Mouse (Mus musculus) embryonic facial prominence, embryonic 14.5 days (tissue): ENCODE data around the gene Krtap15. TPM values are rescaled to one million over a fixed set of nuclear protein-coding genes. Genes with fewer than 3 reads are reported as not detected.

Source experiments
- ATAC-seq: fragments of 200-750 bp; cut with Nextera tagmentation; 2 replicates; pipeline ENCODE4 v1.8.0; 2017; ENCODE audit warnings: low read depth, moderate number of reproducible peaks, moderate TSS enrichment
- DNase-seq: peaks from one replicate; pipeline ENCODE4 v3.0.0-alpha.2; 2015; ENCODE audit warnings: low spot score
- H3K27ac ChIP-seq: fragments of 300-500 bp; sonication (generic); replicated peaks from 2 replicates; pipeline ENCODE4 v1.5.1; 2014; ENCODE audit warnings: low read depth, mild to moderate bottlenecking, low read length, moderate library complexity
- H3K27me3 ChIP-seq: fragments of 300-500 bp; sonication (generic); replicated peaks from 2 replicates; pipeline ENCODE4 v1.6.1; 2014; ENCODE audit warnings: low read length; ENCODE audit not compliant: control insufficient read depth, insufficient read depth
- H3K36me3 ChIP-seq: fragments of 300-500 bp; sonication (generic); 2 replicates; pipeline ENCODE4 v1.6.1; 2014; ENCODE audit warnings: low read length, mixed read lengths; ENCODE audit not compliant: control insufficient read depth, insufficient read depth
- H3K4me1 ChIP-seq: fragments of 300-500 bp; sonication (generic); 2 replicates; pipeline ENCODE4 v1.6.1; 2014; ENCODE audit warnings: antibody characterized with exemption, low read length; ENCODE audit not compliant: control insufficient read depth, insufficient read depth
- H3K4me2 ChIP-seq: fragments of 300-500 bp; sonication (generic); 2 replicates; pipeline ENCODE4 v1.6.1; 2014; ENCODE audit warnings: low read depth, mild to moderate bottlenecking, low read length, moderate library complexity, mixed read lengths
- H3K4me3 ChIP-seq: fragments of 300-500 bp; sonication (generic); 2 replicates; pipeline ENCODE4 v1.5.1; 2014; ENCODE audit warnings: low read depth, mild to moderate bottlenecking, low read length
- H3K9ac ChIP-seq: fragments of 300-500 bp; sonication (generic); 2 replicates; pipeline ENCODE4 v1.6.1; 2014; ENCODE audit warnings: low read depth, mild to moderate bottlenecking, low read length, moderate library complexity, mixed read lengths
- H3K9me3 ChIP-seq: fragments of 300-500 bp; sonication (generic); 2 replicates; pipeline ENCODE4 v1.6.1; 2016; ENCODE audit warnings: low read length; ENCODE audit not compliant: control insufficient read depth
- WGBS: fragments of 180-500 bp; shearing (Covaris S2); extraction: QIAGEN DNeasy Blood & Tissue Kit; methylation state at CpG from one replicate; pipeline ENCODE4 v1.1.7; 2014; 5-methylcytosine and 5-hydroxymethylcytosine counted together
- polyA plus RNA-seq: library from polyadenylated mRNA; unstranded; fragments of >200 nt; fragmentation: Nextera tagmentation; extraction: Ambion mirVana; gene quantifications from 2 replicates; pipeline ENCODE4 v1.2.1, GENCODE M21; 2014

The Krtap15 gene
- polyA plus RNA-seq, 1 experiment from 2014 or later = not detected

DNA sequence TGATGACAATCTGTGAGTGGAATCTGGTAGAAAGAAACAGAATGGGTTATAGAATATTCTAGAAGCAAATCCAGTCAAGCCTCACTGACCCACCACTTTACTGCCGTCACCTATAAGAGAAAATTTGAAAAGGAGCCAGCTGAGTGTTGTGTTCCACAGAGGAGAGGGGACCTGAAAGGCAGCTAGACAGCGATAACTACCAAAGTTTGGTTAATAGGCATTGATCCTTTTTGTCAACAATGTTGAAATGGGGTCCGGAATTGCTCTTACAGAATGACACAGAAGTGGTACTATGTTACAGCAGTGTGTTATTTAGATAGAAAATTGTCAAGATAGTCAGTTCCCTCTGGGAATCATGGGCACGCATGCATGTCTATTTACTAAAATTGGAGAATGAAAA is 28.5 kb downstream of the Krtap15 start:
- DNase-seq = no peak
- H3K4me1 ChIP-seq = no peaks in the 10 kb centered on the region
- no peak overlapping the region for H3K4me2 ChIP-seq
- no peak for ATAC-seq
- H3K4me3 ChIP-seq = no peak overlapping the region
- no peaks in the 10 kb centered on the region for H3K27me3 ChIP-seq
- no peak overlapping the region for H3K27ac ChIP-seq
- no peaks in the 10 kb centered on the region for H3K36me3 ChIP-seq
- no peak overlapping the region for H3K9ac ChIP-seq
- H3K9me3 ChIP-seq = no peaks in the 10 kb centered on the region
- WGBS = 78% methylated on average over 4 of the region's 4 CpGs

DNA sequence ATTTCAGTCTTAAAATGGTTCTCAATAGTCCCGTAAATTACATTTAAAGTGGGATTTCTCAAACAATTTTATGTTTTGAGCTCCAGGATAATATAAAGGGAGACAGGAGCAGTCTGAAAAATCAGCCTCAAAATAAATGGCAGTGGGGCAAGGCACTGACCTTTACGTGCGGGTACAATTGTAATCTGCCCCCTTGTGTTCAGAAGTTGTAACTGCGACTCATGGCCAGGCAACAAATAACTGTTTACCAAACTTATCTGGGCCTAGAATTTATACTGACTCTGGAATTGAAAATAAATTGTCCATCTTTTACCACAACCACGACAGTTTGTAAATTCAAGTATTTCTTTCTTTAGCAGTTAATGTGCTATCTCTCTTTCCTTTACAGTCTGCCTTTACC is 31.4 kb downstream of the Krtap15 start:
- DNase-seq (peak; percentile 17), ATAC-seq (no peak)
- WGBS = 14% methylated on average over 5 of the region's 5 CpGs

DNA sequence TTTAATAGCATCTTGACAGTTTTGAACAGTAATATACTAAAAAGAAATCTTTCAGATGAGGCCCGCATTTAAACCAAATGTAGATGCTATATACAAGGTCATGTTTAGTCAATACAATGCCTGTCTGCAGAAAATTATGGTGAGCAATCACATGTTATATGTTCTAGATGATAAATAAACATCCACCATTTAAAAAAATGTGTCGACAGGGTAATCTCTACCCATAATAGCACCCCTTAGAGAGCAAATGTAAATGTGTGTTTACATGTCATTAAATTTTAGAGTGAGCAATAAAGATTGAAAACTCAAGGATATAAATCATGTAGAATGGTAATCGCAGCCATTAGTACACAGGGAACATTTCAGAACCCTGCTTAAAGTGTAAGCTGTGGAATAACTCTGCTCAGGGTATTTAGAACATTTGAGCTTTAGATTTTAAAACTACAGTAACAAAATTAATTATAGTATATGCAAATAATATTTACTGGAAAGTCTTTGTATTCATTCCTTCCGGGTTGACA is 44.9 kb downstream of the Krtap15 start:
- H3K4me2 ChIP-seq = no peak overlapping the region
- 90% methylated on average over 4 of the region's 4 CpGs for WGBS
- no peaks in the 10 kb centered on the region for H3K36me3 ChIP-seq
- ATAC-seq (no peak), DNase-seq (no peak)
- H3K4me1 ChIP-seq = no peaks in the 10 kb centered on the region
- no peak overlapping the region for H3K4me3 ChIP-seq
- H3K27me3 ChIP-seq = no peaks in the 10 kb centered on the region
- H3K9ac ChIP-seq = no peak overlapping the region
- H3K27ac ChIP-seq = no peak overlapping the region
- H3K9me3 ChIP-seq = no peaks in the 10 kb centered on the region

More for the DNA sequence above, 31.4 kb downstream of the Krtap15 start:
- H3K4me2 ChIP-seq = no peak overlapping the region
- H3K9me3 ChIP-seq = no peaks in the 10 kb centered on the region
- no peak overlapping the region for H3K9ac ChIP-seq
- H3K4me3 ChIP-seq = no peak overlapping the region
- no peaks in the 10 kb centered on the region for H3K36me3 ChIP-seq
- no peaks in the 10 kb centered on the region for H3K4me1 ChIP-seq
- H3K27ac ChIP-seq = no peak overlapping the region
- no peaks in the 10 kb centered on the region for H3K27me3 ChIP-seq

DNA sequence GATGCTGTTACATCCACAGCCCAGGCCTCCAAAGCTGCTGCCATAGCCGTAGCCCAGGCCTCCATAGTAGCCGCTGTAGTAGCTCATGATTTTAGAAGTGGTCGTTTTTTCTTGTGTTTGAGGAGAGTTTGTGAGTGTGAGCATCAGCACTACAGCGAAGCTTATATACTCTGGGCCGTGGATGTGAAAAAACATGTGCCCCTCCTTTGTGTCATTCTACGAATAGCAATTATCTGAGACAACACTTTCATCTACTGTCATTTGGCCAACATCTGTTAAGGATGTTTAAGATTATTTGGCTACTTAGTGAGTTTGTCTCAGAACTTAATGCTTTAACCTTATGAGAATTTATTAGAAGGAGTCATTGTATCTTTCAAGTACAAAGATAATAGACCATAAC is 49.3 kb downstream of the Krtap15 start, which contains the start of gene Krtap19-1:
TSS of gene Krtap19-1 (minus strand) at position 101 of the 400 bp plus-strand sequence.
- 77% methylated on average over 6 of the region's 6 CpGs for WGBS
- no peak within 1 kb of the TSS for H3K4me2 ChIP-seq
- no peaks in the 10 kb centered on the region for H3K27me3 ChIP-seq
- DNase-seq = no peak
- H3K4me3 ChIP-seq = no peak within 1 kb of the TSS
- no peak within 1 kb of the TSS for H3K27ac ChIP-seq
- H3K9ac ChIP-seq = no peak within 1 kb of the TSS
- H3K4me1 ChIP-seq = no peaks in the 10 kb centered on the region
- no peak for ATAC-seq
- no peaks in the 10 kb centered on the region for H3K36me3 ChIP-seq
- no peaks in the 10 kb centered on the region for H3K9me3 ChIP-seq

DNA sequence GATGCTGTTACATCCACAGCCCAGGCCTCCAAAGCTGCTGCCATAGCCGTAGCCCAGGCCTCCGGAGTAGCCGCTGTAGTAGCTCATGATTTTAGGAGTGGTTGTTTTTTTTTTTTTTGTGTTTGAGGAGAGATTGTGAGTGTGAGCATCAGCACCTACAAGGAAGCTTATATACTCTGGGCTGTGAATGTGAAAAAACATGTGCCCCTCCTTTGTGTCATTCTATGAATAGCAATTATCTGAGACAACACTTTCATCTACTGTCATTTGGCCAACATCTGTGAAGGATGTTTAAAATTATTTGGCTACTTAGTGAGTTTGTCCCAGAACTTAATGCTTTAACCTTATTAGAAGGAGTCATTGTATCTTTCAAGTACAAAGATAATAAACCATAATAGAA is 54.2 kb downstream of the Krtap15 start, which contains the start of gene Krtap19-2:
TSS of gene Krtap19-2 (minus strand) at position 101 of the 400 bp plus-strand sequence.
- Histone ChIP-seq H3K36me3 (no peaks in the 10 kb centered on the region), H3K9ac (no peak within 1 kb of the TSS), H3K27me3 (no peaks in the 10 kb centered on the region), H3K27ac (no peak within 1 kb of the TSS), H3K9me3 (no peaks in the 10 kb centered on the region), H3K4me3 (no peak within 1 kb of the TSS), H3K4me2 (no peak within 1 kb of the TSS), H3K4me1 (no peaks in the 10 kb centered on the region)
- WGBS = 93% methylated on average over 3 of the region's 3 CpGs
- DNase-seq (no peak), ATAC-seq (no peak)

DNA sequence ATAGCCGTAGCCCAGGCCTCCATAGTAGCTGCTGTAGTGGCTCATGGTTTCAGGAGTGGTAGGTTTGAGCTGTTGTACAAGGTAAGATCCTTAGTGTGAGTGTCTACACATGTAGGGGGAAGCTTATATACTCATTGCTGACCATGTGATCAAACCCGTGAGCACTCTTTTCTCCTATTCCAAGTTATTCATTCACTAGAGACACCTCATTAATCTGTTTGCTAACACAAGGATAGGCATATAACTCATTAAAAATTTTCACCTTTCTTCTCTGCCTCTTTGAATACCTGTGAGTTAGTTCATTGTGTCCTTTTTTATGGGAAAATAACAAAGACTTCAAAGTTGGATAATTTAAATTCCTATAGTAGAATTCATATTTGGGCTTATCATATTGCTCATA is 57.9 kb downstream of the Krtap15 start, which contains the start of gene Krtap19-3:
TSS of gene Krtap19-3 (minus strand) at position 101 of the 400 bp plus-strand sequence.
- Histone ChIP-seq H3K4me3 (no peak within 1 kb of the TSS), H3K36me3 (no peaks in the 10 kb centered on the region), H3K27me3 (no peaks in the 10 kb centered on the region), H3K4me1 (no peaks in the 10 kb centered on the region), H3K27ac (no peak within 1 kb of the TSS), H3K4me2 (no peak within 1 kb of the TSS), H3K9me3 (no peaks in the 10 kb centered on the region), H3K9ac (no peak within 1 kb of the TSS)
- WGBS = 92% methylated on average over 2 of the region's 2 CpGs
- DNase-seq (no peak), ATAC-seq (no peak)

Other genes with a start within 250 kb of the Krtap15 start
- 0.11 TPM in 1 of 2 replicates, not detected in the other for gene Krtap24-1, start 207.9 kb upstream of the Krtap15 start, polyA plus RNA-seq
- gene 2310079G19Rik, start 192.5 kb upstream of the Krtap15 start, polyA plus RNA-seq = not detected in 2 replicates
- 0.42 TPM in 1 of 2 replicates, not detected in the other for gene Krtap26-1, start 172.4 kb upstream of the Krtap15 start, polyA plus RNA-seq
- gene Krtap27-1, start 148.5 kb upstream of the Krtap15 start, polyA plus RNA-seq = not detected in 2 replicates
- gene 2310061N02Rik, start 112.3 kb upstream of the Krtap15 start, polyA plus RNA-seq = not detected in 2 replicates
- gene Krtap13-1, start 91.4 kb upstream of the Krtap15 start, polyA plus RNA-seq = not detected in 2 replicates
- 0.51 TPM in 1 of 2 replicates, not detected in the other for gene Krtap13, start 68.6 kb upstream of the Krtap15 start, polyA plus RNA-seq
- gene 2310034C09Rik, start 61.4 kb upstream of the Krtap15 start, polyA plus RNA-seq = 1.8 TPM in 1 of 2 replicates, not detected in the other
- not detected in 2 replicates for gene 2310057N15Rik, start 46.0 kb upstream of the Krtap15 start, polyA plus RNA-seq
- not detected in 2 replicates for gene Gm5965, start 42.3 kb upstream of the Krtap15 start, polyA plus RNA-seq
- not detected in 2 replicates for gene Gm20741, start 8.0 kb upstream of the Krtap15 start, polyA plus RNA-seq
- gene Krtap14, start 5.9 kb downstream of the Krtap15 start, polyA plus RNA-seq = not detected in 2 replicates
- gene Krtap19-1, start 49.2 kb downstream of the Krtap15 start, polyA plus RNA-seq = not detected in 2 replicates
- not detected in 2 replicates for gene Krtap19-2, start 54.1 kb downstream of the Krtap15 start, polyA plus RNA-seq
- gene Krtap19-3, start 57.8 kb downstream of the Krtap15 start, polyA plus RNA-seq = not detected in 2 replicates
- gene Krtap19-4, start 64.9 kb downstream of the Krtap15 start, polyA plus RNA-seq = not detected in 2 replicates
- not detected in 2 replicates for gene Krtap19-5, start 76.2 kb downstream of the Krtap15 start, polyA plus RNA-seq
- not detected in 2 replicates for gene Krtap19-9b, start 112.0 kb downstream of the Krtap15 start, polyA plus RNA-seq
- gene Krtap16-3, start 142.7 kb downstream of the Krtap15 start, polyA plus RNA-seq = not detected in 2 replicates
- gene Krtap22-2, start 190.5 kb downstream of the Krtap15 start, polyA plus RNA-seq = not detected in 2 replicates
- 0.33 TPM in 1 of 2 replicates, not detected in the other for gene Gm10229, start 195.1 kb downstream of the Krtap15 start, polyA plus RNA-seq
- not detected in 2 replicates for gene Krtap6-1, start 211.5 kb downstream of the Krtap15 start, polyA plus RNA-seq
- not detected in 2 replicates for gene Gm10228, start 221.3 kb downstream of the Krtap15 start, polyA plus RNA-seq
- gene Krtap6-5, start 227.7 kb downstream of the Krtap15 start, polyA plus RNA-seq = not detected in 2 replicates
- gene 1110025L11Rik, start 243.8 kb downstream of the Krtap15 start, polyA plus RNA-seq = not detected in 2 replicates